Mouse (Mus musculus) limb, embryonic 14.5 days (tissue): ENCODE results near the gene Rfc5. TPM values are rescaled to one million over a fixed set of nuclear protein-coding genes. Genes with fewer than 3 reads are reported as not detected.

ENCODE experiments used
- ATAC-seq: fragments of 200-750 bp; cut with Nextera tagmentation; 2 replicates; pipeline ENCODE4 v1.8.0; 2017; ENCODE audit warnings: low read depth, moderate number of reproducible peaks, moderate TSS enrichment; ENCODE audit not compliant: low FRiP score
- DNase-seq: peaks from one replicate; pipeline ENCODE4 v3.0.0-alpha.2; 2015; ENCODE audit warnings: low spot score
- H3K27ac ChIP-seq: fragments of 300-500 bp; sonication (generic); replicated peaks from 2 replicates; pipeline ENCODE4 v1.5.1; 2014; ENCODE audit warnings: low read depth, mild to moderate bottlenecking, low read length, moderate library complexity, mixed read lengths
- H3K27me3 ChIP-seq: fragments of 300-500 bp; sonication (generic); 2 replicates; pipeline ENCODE4 v1.6.1; 2014; ENCODE audit warnings: low read length, mixed read lengths; ENCODE audit not compliant: control insufficient read depth, insufficient read depth
- H3K36me3 ChIP-seq: fragments of 300-500 bp; sonication (generic); 2 replicates; pipeline ENCODE4 v1.6.1; 2014; ENCODE audit warnings: mild to moderate bottlenecking, low read length, moderate library complexity, mixed read lengths; ENCODE audit not compliant: control insufficient read depth, insufficient read depth
- H3K4me1 ChIP-seq: fragments of 300-500 bp; sonication (generic); 2 replicates; pipeline ENCODE4 v1.6.1; 2014; ENCODE audit warnings: antibody characterized with exemption, low read length, mixed read lengths; ENCODE audit not compliant: control insufficient read depth, insufficient read depth
- H3K4me2 ChIP-seq: fragments of 300-500 bp; sonication (generic); replicated peaks from 2 replicates; pipeline ENCODE4 v1.6.1; 2014; ENCODE audit warnings: low read depth, mild to moderate bottlenecking, low read length, moderate library complexity; ENCODE audit not compliant: severe bottlenecking
- H3K4me3 ChIP-seq: fragments of 300-500 bp; sonication (generic); replicated peaks from 2 replicates; pipeline ENCODE4 v1.5.1; 2014; ENCODE audit warnings: low read length
- H3K9ac ChIP-seq: fragments of 300-500 bp; sonication (generic); 2 replicates; pipeline ENCODE4 v1.6.1; 2014; ENCODE audit warnings: mild to moderate bottlenecking, low read depth, low read length, moderate library complexity; ENCODE audit not compliant: severe bottlenecking
- H3K9me3 ChIP-seq: fragments of 300-500 bp; sonication (generic); 2 replicates; pipeline ENCODE4 v1.6.1; 2016; ENCODE audit warnings: low read length; ENCODE audit not compliant: control insufficient read depth
- POLR2A ChIP-seq: fragments of 200-500 bp; IDR thresholded peaks from 2 replicates; pipeline ENCODE4 v1.8.0; 2012; ENCODE audit warnings: inconsistent platforms, mild to moderate bottlenecking, moderate library complexity, borderline replicate concordance; ENCODE audit not compliant: insufficient read depth, insufficient read length; ENCODE audit errors: extremely low read depth
- WGBS: fragments of 180-500 bp; shearing (Covaris S2); extraction: QIAGEN DNeasy Blood & Tissue Kit; methylation state at CpG from one replicate; pipeline ENCODE4 v1.1.7; 2014; 5-methylcytosine and 5-hydroxymethylcytosine counted together
- polyA plus RNA-seq, 2 experiments: library from polyadenylated mRNA; depleted of rRNA in 1 of 2; stranded (reverse) in 1 of 2; unstranded in 1 of 2; fragments of >200 nt; fragmentation: Nextera tagmentation in 1 of 2; extraction: Ambion mirVana in 1 of 2; gene quantifications; 2 replicates each; pipeline versions ENCODE4 v1.2.1 to v1.2.3; 2012 to 2014

The Rfc5 gene
- polyA plus RNA-seq, 2 experiments, result 54.7 to 74.7 TPM

GRCm38 (mm10) chr5:117356365-117357128, 32.3 kb downstream of the Rfc5 start:
- TF ChIP-seq POLR2A, result no peak
- H3K4me3 ChIP-seq, result peak overlapping the region; percentile 95
- 1% methylated on average over 20 of the region's 24 CpGs for WGBS
- ATAC-seq (peak; percentile 38; the same call in 1 of the 2 replicates), DNase-seq (no peak)
- peaks cover 23% of the 10 kb centered on the region for H3K4me1 ChIP-seq
- H3K4me2 ChIP-seq, result peak overlapping the region; percentile 73
- peak overlapping the region; percentile 89 for H3K9ac ChIP-seq
- no peaks in the 10 kb centered on the region for H3K36me3 ChIP-seq
- H3K9me3 ChIP-seq, result no peaks in the 10 kb centered on the region
- peak overlapping the region; percentile 87 for H3K27ac ChIP-seq
- H3K27me3 ChIP-seq, result no peaks in the 10 kb centered on the region

- ATAC-seq, result no peak
- Histone ChIP-seq H3K27me3 (no peaks in the 10 kb centered on the region), H3K36me3 (no peaks in the 10 kb centered on the region), H3K4me3 (peak overlapping the region; percentile 95; the same call in 1 of the 2 replicates), H3K4me1 (peaks cover 19% of the 10 kb centered on the region), H3K9ac (no peak overlapping the region), H3K9me3 (no peaks in the 10 kb centered on the region), H3K4me2 (peak overlapping the region; percentile 73; the same call in 1 of the 2 replicates), H3K27ac (no peak overlapping the region)
- WGBS, result 47% methylated on average over 14 of the region's 14 CpGs
- TF ChIP-seq POLR2A, result no peak
- no peak for DNase-seq
Measured at GRCm38 (mm10) chr5:117355648-117356303, 33.1 kb downstream of the Rfc5 start.

- H3K4me1 ChIP-seq, result peaks cover 12% of the 10 kb centered on the region
- H3K9me3 ChIP-seq, result no peaks in the 10 kb centered on the region
- no peaks in the 10 kb centered on the region for H3K27me3 ChIP-seq
- ATAC-seq (no peak), DNase-seq (no peak)
- H3K27ac ChIP-seq, result no peak overlapping the region
- TF ChIP-seq POLR2A, result no peak
- no peak overlapping the region for H3K4me3 ChIP-seq
- no peak overlapping the region for H3K4me2 ChIP-seq
- no peaks in the 10 kb centered on the region for H3K36me3 ChIP-seq
- no peak overlapping the region for H3K9ac ChIP-seq
- WGBS, result 68% methylated on average over 8 of the region's 8 CpGs
Measured at GRCm38 (mm10) chr5:117354121-117354520, 34.7 kb downstream of the Rfc5 start.

GRCm38 (mm10) chr5:117348279-117348678, 40.6 kb downstream of the Rfc5 start:
- H3K27ac ChIP-seq, result no peak overlapping the region
- ATAC-seq, result no peak
- H3K27me3 ChIP-seq, result no peaks in the 10 kb centered on the region
- H3K9ac ChIP-seq, result no peak overlapping the region
- no peaks in the 10 kb centered on the region for H3K9me3 ChIP-seq
- no peak for TF ChIP-seq POLR2A
- DNase-seq, result peak; percentile 44
- no peaks in the 10 kb centered on the region for H3K36me3 ChIP-seq
- 34% methylated on average over 19 of the region's 19 CpGs for WGBS
- H3K4me3 ChIP-seq, result no peak overlapping the region
- no peaks in the 10 kb centered on the region for H3K4me1 ChIP-seq
- no peak overlapping the region for H3K4me2 ChIP-seq

- H3K9me3 ChIP-seq, result no peaks in the 10 kb centered on the region
- ATAC-seq, result no peak
- no peak overlapping the region for H3K9ac ChIP-seq
- H3K27ac ChIP-seq, result no peak overlapping the region
- H3K36me3 ChIP-seq, result no peaks in the 10 kb centered on the region
- H3K4me2 ChIP-seq, result no peak overlapping the region
- no peak for DNase-seq
- WGBS, result 90% methylated on average over 2 of the region's 2 CpGs
- no peaks in the 10 kb centered on the region for H3K4me1 ChIP-seq
- H3K4me3 ChIP-seq, result no peak overlapping the region
- no peak for TF ChIP-seq POLR2A
- no peaks in the 10 kb centered on the region for H3K27me3 ChIP-seq
Measured at GRCm38 (mm10) chr5:117347838-117348237, 41.0 kb downstream of the Rfc5 start.
